Mouse (Mus musculus) kidney, adult 2 months (tissue): ENCODE results near the gene Hoxd8.

Experiments
- CTCF ChIP-seq: fragments of 200-500 bp; conservative IDR thresholded peaks from 2 replicates; pipeline ENCODE4 v1.5.1; 2011; ENCODE audit warnings: low read depth, mild to moderate bottlenecking, control low read depth, low read length, moderate library complexity, mixed read lengths; ENCODE audit not compliant: insufficient read depth, insufficient read length
- POLR2A ChIP-seq: fragments of 200-500 bp; IDR thresholded peaks from one replicate; pipeline ENCODE4 v1.6.1; 2011; ENCODE audit warnings: low read depth, low read length, control low read depth

GRCm38 (mm10) chr2:74690338-74690716, 14.1 kb upstream of the Hoxd8 start:
- TF ChIP-seq POLR2A (no peak), CTCF (no peak)
